Mouse (Mus musculus) forelimb bud, embryonic 11.5 days (tissue): ENCODE data around the gene Cabp7.

Source experiments
- DNase-seq: peaks from one replicate; pipeline ENCODE4 v3.0.0-alpha.2; 2012; ENCODE audit warnings: low read depth, low spot score

Cabp7 gene

DNA sequence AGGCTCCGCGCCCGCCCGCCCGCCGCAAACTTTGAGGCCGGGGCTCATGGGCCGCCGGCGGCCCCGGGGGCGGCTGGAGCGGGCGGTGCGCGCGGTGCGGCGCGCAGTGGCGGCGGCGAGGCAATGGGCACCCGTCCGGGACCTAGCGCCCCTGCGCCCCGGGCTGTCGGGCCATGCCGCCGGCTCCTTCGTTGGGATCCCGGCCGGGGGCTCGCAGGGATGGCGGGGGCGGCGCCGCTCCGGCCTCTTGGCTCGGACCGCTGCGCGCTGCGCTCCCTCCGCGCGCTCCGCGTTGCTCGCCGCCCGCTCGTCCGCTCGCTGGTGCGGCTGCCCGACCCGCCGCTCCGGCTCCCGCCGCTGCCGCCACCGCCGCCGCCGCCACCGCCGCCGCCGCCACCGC lies at the start of gene Cabp7:
TSS of gene Cabp7 (minus strand) at position 46 of the 400 bp plus-strand sequence.
- no peak for DNase-seq

DNA sequence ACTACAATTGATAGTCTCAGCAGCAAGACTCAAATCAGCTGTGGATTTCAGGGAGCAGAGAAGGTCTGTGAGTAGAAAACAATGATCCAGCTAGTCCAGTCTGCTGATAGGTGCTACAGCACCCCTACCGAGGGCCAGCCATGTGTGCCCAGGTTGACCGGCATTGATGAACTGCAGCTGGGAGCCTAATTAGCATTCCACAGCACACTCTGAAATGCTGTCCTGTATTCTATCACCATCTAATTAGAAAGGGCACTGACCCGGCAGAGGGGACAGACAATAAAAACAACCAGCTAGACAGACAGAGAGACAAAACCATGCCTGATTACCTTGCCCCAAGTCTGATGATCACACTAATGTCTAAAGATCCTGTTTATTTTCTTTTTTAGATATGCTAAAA lies 46.4 kb upstream of the Cabp7 start:
- DNase-seq, result peak; percentile 11

DNA sequence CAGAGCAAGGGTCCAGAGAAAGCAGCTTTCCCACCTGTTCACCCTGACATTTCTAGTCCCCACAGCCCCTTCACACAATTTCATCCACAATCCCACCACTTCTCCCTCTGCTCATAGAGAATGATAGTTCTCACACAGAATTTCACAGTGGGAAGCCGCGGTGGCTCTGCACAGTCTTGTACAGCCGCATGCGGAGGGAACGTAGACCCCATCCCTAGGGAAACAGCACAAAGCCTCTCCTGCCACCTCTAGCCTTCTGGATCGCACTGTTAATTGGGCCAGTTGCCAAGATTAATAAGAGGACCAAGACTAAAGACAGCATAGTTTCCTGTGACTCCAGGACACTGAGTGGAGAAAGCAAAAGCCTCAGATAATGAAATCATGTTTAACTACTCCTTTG lies 45.0 kb upstream of the Cabp7 start:
- DNase-seq, result no peak

DNA sequence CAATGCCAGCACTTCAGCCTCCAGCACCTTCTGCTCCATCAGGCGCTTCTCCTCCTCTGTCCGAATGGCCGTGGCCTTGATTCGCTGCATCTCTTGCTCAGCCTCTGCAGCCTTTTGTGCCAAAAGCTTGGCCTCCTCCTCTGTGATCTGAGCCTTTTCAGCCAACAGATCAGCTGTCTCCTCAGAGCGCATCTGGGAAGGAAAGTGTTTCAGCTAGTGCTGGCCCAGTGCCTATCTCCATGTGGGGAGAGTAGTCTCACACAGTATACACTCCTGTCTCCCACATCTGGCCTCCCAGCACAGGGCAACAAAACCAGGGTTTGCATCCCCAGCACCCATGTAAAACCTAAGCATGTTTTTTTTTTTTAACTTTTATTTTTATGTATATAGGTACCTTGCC lies 43.1 kb upstream of the Cabp7 start:
- no peak for DNase-seq

DNA sequence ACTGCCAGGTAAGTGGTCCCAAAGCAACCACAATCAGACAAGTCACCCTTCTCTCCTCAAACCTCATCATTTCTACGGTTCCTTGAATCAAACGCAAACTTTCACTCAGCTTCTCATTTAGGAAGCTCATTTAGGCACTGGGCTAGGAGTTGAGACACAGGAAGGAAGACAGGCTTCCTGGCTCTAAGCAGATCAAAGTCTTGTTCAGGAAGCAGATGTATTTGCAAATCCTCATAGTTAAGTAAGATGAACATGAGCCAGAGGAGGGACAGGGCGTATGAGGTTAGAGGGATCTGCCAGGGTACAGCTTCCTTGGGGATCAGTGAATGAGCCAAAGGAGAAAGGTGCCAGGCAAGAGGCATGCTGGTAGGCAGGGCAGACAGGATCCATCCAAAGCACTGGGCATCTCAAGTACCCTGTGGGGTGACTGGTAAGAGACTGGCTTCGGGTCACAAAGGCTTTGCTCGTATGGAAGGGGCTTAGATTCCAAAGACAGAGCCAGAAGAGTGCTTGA lies 38.1 kb upstream of the Cabp7 start:
- DNase-seq, result no peak

DNA sequence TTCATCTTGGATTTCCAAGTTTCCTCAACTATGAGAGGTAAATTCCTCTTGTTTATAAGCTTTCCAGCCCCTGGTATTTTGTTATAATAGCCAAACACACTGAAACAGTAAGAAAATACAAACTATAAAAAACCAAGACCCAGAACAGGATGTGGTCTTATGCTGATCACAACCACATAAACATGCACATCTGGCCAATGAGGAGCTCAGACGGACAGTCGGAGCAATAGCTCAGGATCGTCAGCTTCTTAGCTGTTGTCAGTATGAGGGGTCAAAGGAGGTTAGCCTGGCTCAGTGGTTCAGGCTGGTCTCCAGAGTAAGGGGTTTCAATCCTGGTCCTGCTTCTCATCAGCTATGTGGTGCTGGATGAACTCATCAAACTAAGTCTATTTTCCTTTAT lies 36.5 kb upstream of the Cabp7 start:
- DNase-seq, result no peak

DNA sequence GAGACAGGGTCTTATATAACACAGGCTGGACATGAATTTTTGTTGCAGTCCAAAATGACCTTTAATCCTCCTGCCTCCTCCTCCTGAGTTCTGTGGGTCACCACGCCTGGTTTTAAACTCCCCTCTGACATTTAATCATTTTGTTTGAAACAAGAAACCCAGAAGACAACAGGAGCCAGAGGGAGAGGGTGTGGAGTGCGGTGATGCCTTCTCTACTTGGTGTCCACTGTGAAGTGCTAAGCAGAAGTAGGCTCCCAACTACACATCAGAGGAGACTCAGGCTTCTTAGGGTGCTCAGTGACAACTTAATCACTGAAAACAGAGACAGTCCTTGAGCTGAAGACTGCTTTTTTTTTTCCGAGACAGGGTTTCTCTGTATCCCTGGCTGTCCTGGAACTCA lies 34.3 kb upstream of the Cabp7 start:
- no peak for DNase-seq

DNA sequence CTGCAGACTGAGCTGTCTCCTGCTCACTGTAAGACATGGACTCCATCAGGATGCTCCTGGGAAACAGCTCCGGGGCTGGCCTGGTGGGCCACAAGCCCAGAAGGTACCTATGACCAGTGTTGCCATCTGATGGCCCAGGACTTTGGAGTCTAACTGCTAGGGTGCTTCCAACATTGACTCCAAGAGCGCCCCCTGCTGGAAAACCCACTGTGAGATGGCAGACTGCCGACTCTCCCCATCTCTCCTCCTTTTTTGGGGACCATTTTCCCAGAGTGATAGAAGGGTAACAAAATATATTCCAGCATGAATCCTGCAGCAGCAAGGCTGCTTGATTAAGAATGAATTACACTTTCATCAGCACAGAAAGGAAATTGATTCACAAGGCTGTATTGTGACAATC lies 26.3 kb upstream of the Cabp7 start:
- peak; percentile 43 for DNase-seq

DNA sequence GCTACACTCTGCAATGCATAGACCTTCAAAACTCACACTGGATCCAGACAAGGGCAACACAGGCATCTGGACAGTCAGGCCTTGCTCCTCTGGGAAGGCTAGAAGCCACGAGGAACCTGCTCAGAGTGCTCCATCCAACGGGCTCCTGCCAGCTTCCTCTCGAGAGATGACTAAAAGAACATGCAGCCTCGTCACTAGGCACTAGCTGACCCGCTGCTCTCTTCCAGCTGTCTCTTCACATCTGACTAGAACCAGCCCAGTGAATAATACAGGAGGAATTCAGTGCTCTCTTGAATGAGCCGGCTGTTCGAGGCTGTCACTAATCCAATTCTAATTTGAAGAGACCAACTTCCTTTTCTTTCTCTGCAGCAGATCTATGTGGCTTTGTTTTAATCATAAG lies 25.2 kb upstream of the Cabp7 start:
- no peak for DNase-seq

DNA sequence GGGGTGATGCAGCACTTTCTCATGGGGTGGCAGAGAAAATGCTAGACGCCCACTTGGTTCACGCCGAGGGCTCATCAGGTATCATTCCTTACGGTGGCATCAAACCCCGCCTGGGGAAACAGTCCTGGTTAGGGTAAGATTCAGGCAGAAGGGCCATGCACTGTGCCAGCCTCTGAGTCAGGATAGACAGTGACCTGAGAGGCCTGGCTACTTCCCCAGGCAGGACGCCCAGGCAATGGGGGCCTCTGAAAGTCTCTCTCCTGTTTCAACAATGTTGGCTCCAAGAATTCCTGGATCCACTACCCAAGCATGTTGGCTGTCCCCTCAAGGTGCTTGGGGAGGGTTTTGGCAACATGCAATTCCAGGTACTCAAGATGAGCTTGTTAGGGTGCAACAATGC lies 23.3 kb upstream of the Cabp7 start:
- DNase-seq, result no peak

DNA sequence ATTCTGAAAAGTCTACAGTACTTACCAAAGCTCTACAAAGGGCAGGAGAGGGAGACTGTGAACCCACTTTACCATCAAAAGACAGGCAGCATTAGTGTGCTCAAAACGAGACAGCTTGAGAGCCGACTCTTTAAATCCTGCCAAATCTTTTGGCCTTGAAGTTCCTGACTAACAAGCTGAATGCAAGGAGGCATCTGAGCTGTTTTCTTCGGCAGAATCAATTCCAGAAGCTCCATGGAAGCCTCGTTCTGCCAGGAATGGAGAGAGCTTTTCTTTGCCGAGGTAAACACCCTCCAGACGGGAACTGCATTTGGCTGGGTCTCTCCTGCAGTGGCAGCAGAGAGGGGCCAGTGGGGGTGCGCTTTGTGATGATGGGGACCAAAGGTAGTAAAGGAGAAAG lies 22.7 kb upstream of the Cabp7 start:
- no peak for DNase-seq

DNA sequence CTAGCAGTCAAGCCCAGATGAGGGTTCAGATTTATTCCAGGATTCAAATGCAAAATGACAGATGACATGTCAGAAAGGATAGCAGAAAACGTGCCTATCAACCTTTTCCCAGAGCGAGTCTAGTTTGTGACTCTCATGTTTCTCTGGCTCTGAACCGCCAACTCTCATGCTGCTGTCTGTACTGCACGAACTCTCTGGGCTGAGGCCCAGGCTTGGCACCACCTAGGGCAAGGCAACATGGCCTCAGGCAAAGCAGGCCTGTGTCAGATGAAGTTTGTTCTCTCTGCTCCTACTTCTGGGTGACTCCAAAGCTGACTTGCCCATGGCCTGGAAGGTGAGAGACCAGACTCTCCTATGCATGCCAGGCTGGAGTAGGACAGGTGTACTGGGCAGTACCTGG lies 21.8 kb upstream of the Cabp7 start:
- no peak for DNase-seq

DNA sequence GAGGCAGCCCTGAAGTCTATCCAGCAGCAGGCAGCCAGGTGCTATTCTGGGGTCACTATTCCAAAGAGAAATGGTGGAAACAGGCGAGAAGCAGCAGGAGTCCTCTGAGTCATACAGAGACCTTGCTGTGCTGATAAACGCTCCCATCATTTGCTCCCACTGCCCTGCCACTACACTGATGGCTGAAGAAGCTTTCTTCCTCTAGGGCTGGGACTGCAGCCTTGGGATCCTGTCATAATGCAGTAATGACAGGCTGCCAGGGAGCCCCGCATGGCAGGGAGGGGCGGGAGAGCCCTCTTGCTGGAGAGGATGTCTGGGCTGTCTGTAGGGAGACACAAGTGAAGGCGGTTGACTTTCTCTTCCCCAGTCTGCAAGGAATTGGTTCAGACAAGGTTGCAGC lies 17.9 kb upstream of the Cabp7 start:
- DNase-seq, result no peak

DNA sequence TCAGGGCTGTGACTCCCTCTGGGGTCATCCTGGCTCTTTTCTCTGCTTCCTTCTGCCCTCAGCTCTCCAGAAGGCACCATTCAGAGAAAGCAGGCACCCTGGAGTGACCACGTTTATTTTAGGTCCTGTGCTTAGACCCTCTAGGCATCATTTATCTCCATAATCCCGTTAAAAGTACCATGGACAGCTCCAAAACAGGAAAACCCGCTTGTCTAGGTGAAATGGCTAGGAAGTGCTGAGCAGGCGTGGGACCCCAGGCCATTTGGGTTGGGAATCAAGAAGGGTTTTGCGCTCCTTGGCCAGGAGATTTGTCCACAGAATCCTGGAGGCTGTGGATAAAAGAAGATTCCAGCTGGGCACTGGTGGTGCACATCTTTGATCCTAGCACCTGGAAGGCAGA lies 17.1 kb upstream of the Cabp7 start:
- DNase-seq, result peak; percentile 68

DNA sequence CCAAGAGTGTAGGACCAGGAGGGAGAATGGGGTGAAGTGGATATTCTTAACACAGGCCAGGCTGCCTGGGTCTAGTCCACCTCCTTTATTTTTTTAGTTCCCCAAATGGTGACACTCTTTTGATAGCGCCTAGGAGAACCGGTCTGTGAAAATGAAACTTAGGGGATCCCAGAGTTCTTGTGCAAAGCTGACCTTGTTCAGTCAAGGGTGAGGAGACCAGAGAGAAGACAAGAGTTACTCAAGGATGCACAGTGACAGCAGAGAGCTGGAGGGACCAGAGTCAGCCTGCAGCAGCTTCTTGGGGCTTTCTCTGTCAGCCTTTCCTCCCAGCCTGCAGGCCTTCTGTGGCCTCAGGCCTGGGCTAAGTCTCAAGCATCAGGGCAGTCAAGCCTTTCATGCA lies 15.9 kb upstream of the Cabp7 start:
- DNase-seq, result no peak

DNA sequence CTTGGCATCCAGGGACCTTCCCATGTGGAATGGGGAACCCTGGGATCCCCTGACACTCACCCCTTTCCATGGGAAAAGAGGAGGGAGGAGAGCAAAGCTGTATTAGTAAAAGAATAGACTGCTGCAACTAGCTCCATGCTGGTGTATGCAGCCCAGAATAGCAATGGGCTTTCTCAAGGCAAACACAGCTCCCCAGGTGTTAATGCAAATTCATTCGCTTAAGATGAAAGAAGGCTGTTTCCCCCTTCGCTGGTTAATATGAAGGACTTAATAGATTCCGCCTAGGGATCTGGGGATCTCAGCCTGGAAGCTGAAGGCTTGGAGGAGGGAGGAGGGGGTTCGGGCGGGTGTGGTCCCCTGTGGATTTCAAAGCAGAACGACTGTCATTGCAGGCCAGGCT lies 15.4 kb upstream of the Cabp7 start:
- no peak for DNase-seq

DNA sequence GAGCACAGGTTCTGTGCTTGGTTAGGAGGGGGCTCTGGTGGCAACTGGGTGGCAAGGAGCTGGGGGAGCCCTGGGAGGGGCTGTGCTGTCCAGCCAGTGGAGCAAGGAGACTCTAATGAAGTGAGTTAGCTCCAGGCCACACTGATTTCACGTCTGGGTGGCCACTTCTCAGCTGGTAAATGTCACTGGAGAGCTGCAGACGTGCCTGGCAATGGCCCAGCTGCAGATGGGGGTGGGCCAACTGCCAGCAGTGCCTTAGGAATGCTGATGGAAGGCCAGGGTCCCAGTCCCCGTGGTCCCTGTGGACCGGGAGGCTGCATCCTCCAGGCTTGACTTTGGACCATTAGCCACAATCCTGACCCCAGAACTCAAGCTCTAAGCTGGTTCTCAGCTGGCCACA lies 13.9 kb upstream of the Cabp7 start:
- DNase-seq, result no peak

DNA sequence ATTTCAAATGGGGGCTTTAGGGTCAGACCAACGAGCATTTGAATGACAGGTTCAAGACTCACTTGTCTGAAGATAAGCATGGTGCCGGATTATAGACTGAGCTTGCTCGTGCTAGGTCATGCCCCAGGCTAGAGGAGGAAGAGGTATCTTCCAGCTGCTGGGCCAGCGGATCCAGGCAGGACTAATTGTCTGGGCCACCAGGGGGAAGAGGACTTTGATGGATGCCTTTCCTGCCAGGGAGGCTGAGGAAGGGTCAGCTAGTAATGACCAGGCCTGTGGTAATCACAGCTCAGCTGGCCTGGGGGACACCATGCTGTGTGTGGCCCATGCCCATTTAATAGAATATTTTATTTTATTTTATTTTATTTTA lies 11.2 kb upstream of the Cabp7 start:
- no peak for DNase-seq

DNA sequence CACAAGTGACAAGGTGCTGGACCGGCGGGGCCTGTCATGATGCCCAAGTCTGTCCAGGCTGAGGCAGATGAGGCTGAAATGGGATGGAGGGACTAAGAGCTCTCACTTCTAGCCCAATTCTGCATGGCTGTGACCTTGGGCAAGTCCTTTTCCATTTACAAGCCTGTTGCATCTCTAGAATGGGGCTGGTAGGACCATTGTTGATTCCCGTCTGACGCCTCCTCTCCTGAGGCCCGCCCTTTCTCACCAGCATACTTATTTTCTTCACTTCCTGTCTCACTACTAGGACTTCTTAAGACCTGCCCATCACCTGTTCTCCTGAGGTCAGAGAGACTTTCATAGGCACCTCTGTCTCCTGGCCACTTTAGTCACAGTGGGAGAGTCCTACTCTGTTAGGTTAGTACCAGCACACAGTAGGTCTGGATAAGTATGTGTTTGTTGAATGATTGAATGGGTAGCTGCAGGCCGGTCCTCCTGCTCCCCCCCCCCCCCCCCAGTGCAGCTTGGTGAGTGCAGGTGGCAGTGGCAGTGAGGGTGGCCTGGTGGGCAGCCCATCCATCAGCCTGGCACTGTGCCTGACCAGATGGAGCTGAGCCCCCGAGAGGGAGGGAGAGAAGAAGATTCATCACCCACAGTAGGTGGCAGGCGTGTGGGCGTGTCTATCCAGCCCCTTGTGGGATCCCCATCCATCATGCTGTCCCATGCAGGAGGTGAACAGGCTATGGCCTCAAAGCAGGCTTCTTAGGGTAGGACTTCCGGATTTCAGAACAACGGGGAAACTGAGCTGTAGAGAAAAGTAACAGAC lies 10.6 kb upstream of the Cabp7 start:
- no peak for DNase-seq

DNA sequence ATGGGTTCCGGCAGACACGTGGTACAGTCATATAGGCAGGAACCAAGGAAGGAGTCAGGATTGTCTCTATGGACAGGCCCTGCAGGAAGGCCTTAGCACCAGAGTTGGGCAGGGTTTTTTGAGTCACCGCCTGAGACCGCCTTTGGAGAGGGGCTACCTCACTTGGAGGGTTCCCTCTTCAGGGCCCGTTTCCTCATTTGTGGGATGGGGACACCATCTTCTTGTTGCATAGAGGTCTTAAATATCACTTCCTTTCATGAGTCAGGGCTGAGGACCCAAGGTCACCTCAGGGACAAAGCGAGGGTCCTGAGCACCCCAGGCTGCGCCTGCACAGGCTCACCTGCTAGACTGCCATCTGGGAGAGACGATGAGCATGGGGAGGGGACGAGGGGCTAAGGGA lies 9.9 kb upstream of the Cabp7 start:
- DNase-seq, result no peak

DNA sequence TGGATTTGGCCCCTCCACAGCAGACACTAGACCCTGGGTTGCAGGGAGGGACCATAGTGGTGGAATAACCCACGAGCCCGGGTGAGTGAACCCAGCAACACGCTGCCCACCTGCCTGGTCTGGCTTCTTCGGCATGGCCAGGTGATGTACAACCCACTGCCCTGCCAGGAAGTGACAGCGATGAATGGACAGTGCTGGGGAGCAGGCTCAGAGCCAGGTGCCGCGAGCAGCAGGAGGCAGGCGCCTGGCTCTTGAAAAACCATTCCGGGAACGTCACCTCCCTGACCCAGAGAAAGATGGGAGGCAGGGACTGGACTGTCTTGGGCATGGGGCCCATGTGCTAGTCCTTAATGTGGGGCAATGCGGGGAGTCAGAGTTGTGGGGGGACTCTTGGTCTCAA lies 8.3 kb upstream of the Cabp7 start:
- DNase-seq, result no peak

DNA sequence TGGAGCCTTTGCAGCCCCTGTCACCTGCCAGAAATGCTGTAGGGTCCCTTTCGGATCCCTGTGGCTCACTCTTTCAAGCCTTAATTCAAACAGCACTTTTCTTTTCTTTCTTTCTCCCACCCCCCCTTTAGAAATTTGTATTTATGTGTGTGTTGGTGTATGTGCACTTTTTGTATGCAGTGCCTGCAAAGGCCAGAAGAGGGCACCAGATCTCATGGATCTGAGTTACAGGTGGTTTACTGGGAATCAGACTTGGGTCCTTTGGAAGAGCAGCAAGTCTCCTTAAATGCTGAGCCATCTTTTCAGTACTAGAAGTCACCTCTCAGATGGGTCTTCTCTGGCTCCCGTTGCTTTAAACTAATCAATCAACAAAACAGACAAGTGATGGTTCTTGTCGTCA lies 7.5 kb upstream of the Cabp7 start:
- no peak for DNase-seq

DNA sequence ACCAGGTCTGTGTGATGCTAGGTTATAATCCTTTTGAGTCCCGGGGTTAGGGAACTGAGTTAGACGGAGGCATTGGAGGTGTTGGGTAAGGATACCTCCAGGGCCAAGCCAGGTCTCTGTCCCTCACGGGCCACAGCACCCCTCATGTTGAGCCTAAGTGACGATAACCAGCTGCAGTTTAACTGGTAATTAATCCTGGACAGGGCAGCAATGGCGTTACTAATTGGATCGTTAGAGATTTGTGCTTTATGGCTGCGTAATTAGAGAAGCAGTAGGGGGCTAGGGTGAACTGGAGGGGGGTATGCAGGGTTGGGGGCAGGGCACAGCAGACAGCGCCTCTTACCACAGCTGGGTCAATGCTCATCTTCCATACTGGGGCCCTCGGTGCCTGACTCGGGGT lies 6.3 kb upstream of the Cabp7 start:
- no peak for DNase-seq

DNA sequence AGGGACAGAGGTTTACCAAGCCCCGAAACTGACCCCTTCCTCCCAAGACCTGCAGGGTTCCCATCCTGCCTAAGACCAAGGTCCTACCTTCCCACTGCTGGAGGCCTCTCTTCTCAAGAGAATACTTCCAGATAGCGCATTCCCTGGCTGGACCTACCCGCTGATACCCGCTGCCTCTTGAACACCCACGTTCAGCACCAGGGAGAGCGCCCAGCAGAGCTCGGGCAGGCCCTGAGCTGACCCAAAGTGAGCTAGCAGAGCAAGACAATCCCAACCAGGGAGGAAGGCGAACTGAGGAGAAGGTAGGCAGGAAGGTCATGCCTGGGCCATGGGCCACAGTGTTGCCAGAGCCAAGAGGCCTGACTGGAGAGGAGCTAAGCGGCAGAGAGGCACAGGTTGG lies 3.7 kb upstream of the Cabp7 start:
- peak; percentile 86 for DNase-seq
